Mouse (Mus musculus): Measurements from ENCODE around the gene Paqr6. TPM values are rescaled to one million over a fixed set of nuclear protein-coding genes. Genes with fewer than 3 reads are reported as not detected.

Paqr6 gene
- total RNA-seq (2015) = not detected in 2 replicates
- total RNA-seq (2017) = not detected in 2 replicates

- no peak for ATAC-seq (ENCODE audit: poor library complexity, severe bottlenecking)
These were observed at the start of gene Paqr6 for GRCm38 (mm10) chr3:88364337-88364736. Gene Paqr6, plus strand, starts transcription at chr3:88364584.

DNA sequence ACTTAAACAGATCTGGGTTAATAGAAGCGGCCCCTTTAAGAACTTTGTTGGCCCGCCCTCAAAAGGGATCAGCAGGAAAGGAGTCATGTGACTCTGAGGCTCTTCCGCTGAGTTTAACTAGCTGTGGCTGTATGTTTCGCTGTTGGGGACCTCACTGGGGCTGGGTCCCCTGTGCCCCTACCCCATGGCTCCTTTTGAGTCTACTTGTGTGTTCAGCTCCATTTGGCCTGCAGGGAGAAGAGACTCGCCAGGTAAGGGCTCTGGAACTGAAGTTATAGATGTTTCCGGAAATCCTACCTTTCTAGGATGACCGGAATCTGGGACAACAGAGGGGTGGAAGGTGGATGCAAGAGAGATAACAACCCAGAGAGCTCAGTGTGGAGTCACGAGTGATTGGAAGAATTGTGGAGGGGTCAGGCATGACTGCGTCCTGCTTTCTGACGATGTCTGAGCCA, 39.4 kb upstream of the Paqr6 start, which contains the start of gene Glmp:
Glmp (plus strand) TSS at position 73 of the 455 bp plus-strand sequence.
- peak; percentile 94 for ATAC-seq (ENCODE audit: poor library complexity, severe bottlenecking)

- no peak for ATAC-seq (ENCODE audit: poor library complexity, severe bottlenecking)
These were observed 35.4 kb upstream of the Paqr6 start for GRCm38 (mm10) chr3:88328956-88329355.

DNA sequence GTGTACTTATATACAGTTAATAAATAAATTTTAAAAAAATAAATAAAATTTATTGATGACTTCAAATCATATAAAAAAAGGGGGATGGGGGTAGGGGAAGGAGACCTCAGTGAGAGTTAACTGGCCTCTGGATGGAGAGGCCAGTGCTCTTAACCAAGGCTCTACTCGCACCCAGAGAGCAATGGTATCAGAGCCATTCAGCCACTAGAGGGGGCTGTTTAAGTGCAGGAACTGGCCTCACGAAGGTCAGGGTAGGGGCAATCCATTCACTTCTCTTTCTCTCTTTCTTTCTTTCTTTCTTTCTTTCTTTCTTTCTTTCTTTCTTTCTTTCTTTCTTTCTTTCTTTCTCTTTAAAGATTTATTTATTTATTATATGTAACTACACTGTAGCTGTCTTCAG, 33.1 kb upstream of the Paqr6 start:
- 0 out of 2 replicates have a peak, but pooled peaks have one; percentile 44 for ATAC-seq (ENCODE audit: poor library complexity, severe bottlenecking)

GRCm38 (mm10) chr3:88334029-88334658, 30.2 kb upstream of the Paqr6 start:
- no peak for ATAC-seq (ENCODE audit: poor library complexity, severe bottlenecking)

GRCm38 (mm10) chr3:88334902-88335435, 29.4 kb upstream of the Paqr6 start:
- no peak for ATAC-seq (ENCODE audit: poor library complexity, severe bottlenecking)

- ATAC-seq (ENCODE audit: poor library complexity, severe bottlenecking) = peak; percentile 52
These were observed 28.8 kb upstream of the Paqr6 start for GRCm38 (mm10) chr3:88335436-88336053.

DNA sequence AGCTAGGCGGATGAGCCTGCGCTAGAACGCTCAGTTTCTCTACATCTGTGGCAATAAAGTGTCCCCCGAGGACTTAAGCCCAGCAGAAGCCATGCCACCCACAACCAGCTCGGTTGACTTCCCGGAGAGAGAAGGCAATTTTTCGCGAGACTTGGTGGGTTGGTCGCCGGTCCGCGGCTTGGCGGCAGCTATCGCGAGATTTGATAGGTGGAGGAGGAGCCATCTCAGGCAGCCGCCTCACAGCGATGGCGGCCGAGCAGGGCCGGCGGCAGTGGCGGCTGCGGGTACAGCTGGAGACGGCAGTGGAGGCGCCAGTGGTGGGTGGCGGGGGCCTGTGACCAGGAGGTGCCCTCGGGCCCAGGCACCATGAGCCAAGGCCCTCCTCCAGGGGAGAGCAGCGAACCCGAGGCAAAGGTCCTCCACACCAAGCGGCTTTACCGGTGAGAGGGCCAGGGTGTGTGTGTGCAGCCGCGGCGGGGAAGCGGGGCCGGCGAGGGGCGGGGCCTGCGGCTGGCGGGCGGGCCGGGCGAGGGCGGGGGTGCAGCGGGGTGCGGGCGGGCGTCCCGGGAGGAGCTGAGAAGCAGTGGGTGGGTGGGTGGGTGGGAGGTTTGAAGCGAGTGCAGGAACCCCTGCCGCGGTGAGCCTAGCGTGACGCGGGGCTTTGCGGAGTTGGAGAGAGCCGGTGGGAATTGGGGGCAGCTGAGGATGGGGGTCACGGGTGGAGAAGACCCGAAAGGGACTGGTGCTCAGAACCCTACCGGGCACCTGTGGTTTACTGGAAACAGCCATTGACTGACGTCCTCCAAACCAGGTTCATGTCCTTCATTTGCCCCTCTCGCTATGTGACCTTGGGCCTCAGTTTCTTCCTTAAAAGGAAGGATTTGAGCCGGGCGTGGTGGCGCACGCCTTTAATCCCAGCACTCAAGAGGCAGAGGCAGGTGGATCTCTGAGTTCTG, 28.0 kb upstream of the Paqr6 start, which contains the start of the genes Tmem79 and Smg5:
Tmem79 (minus strand) TSS at position 91 of the 956 bp plus-strand sequence.
Smg5 (plus strand) TSS at position 203 of the 956 bp plus-strand sequence.
- ATAC-seq (ENCODE audit: poor library complexity, severe bottlenecking) = peak; percentile 90

- ATAC-seq (ENCODE audit: poor library complexity, severe bottlenecking) = peak; percentile 20
These were observed 26.9 kb upstream of the Paqr6 start for GRCm38 (mm10) chr3:88337367-88338020.

GRCm38 (mm10) chr3:88338316-88338715, 26.1 kb upstream of the Paqr6 start:
- no peak for ATAC-seq (ENCODE audit: poor library complexity, severe bottlenecking)

DNA sequence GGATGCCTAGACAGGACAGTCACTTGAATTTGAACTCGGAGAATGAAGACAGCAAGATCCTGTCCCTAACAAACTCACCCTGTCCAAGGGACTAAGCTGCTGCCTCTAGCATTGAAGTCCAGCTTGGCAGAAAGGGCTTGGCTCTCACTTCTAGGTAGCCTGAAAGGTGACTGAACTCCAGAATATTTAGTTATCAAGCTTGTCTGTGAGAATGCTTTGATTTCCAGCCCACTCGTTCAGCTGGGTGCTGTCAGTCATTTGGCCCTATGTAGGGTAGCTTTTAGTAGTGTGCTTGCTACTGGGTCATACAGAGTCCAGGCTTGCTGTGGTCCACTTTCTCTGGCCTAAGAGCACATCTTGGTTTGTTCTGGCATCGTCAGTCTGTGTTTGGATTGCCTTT, 25.4 kb upstream of the Paqr6 start:
- ATAC-seq (ENCODE audit: poor library complexity, severe bottlenecking) = no peak

GRCm38 (mm10) chr3:88350732-88351131, 13.7 kb upstream of the Paqr6 start:
- no peak for ATAC-seq (ENCODE audit: poor library complexity, severe bottlenecking)

- ATAC-seq (ENCODE audit: poor library complexity, severe bottlenecking) = no peak
These were observed 11.5 kb upstream of the Paqr6 start for GRCm38 (mm10) chr3:88352907-88353306.

- ATAC-seq (ENCODE audit: poor library complexity, severe bottlenecking) = no peak
These were observed 9.8 kb upstream of the Paqr6 start for GRCm38 (mm10) chr3:88354396-88355165.

- no peak for ATAC-seq (ENCODE audit: poor library complexity, severe bottlenecking)
These were observed 4.8 kb upstream of the Paqr6 start for GRCm38 (mm10) chr3:88359584-88359983.

- ATAC-seq (ENCODE audit: poor library complexity, severe bottlenecking) = no peak
These were observed 4.4 kb upstream of the Paqr6 start for GRCm38 (mm10) chr3:88359989-88360388.

GRCm38 (mm10) chr3:88361096-88361495, 3.3 kb upstream of the Paqr6 start:
- no peak for ATAC-seq (ENCODE audit: poor library complexity, severe bottlenecking)

- no peak for ATAC-seq (ENCODE audit: poor library complexity, severe bottlenecking)
These were observed 2.6 kb upstream of the Paqr6 start for GRCm38 (mm10) chr3:88361612-88362313.

DNA sequence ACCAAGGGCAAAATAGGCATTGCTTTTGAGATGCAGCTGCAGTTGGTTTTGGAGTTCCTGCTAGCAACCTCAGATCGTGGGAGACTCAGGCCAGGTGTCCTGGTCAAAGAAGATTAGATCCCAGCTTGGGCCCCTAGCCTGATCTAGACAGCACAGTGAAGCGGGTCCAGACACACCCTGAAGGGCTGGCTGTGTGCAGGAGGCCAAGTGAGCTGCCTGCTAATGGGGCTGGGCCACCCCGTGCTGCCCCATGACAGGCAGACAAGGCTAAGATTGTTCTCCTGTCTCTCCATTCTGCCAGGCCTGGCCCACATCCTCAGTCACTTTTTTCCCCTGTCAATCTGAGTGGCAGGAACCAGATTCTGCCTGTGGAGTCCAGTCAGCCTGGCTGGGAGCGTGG, 684 bp upstream of the Paqr6 start:
- no peak for ATAC-seq (ENCODE audit: poor library complexity, severe bottlenecking)
